Mouse (Mus musculus): ENCODE measurements around the gene Sun1.

DNA sequence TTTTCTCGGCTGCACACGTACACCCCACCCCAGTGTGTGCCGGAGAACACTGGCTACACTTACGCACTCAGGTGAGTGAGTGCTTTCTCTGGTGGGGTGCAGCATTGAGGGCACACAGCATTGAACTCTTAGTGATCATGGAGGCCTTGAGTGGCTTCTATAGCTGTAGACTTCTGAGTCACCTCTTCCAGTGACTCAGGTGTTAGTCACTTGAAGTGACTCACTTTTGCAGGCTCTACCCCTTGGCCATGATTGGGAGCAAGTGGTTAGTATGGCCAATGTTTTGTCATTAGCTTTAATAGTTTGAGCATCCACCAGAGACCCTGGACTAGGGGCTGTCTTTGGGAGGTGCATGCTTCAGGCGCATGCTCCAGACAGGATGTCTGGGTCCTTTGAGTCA, 14.7 kb downstream of the Sun1 start:
- TF ChIP-seq POLR2A (IDR thresholded peaks at IDR 0.05; ENCODE audit: low read depth, low read length) (no peak), CTCF (IDR thresholded peaks at IDR 0.05; ENCODE audit: borderline replicate concordance, insufficient read depth, low read length) (no peak)

All from embryonic fibroblast, embryonic 13.5 days (primary cell).